Mouse (Mus musculus) ES-E14 (cell line): ENCODE data around the gene Tmem185b.

Source experiments
- CHD2 ChIP-seq: IDR thresholded peaks from 2 replicates; pipeline ENCODE4 v1.6.1; 2014; ENCODE audit warnings: mild to moderate bottlenecking, low read depth, low read length, inconsistent platforms
- HCFC1 ChIP-seq: IDR thresholded peaks from 2 replicates; pipeline ENCODE4 v1.6.1; 2012; ENCODE audit warnings: low read length, inconsistent platforms, borderline replicate concordance; ENCODE audit not compliant: insufficient read depth
- MAFK ChIP-seq: IDR thresholded peaks from 2 replicates; pipeline ENCODE4 v1.6.1; 2014; ENCODE audit warnings: mild to moderate bottlenecking, low read depth, low read length, inconsistent platforms; ENCODE audit not compliant: insufficient read depth
- ZC3H11A ChIP-seq: IDR thresholded peaks from 2 replicates; pipeline ENCODE4 v1.6.1; 2012; ENCODE audit warnings: low read depth, mild to moderate bottlenecking, inconsistent platforms, low read length, borderline replicate concordance

DNA sequence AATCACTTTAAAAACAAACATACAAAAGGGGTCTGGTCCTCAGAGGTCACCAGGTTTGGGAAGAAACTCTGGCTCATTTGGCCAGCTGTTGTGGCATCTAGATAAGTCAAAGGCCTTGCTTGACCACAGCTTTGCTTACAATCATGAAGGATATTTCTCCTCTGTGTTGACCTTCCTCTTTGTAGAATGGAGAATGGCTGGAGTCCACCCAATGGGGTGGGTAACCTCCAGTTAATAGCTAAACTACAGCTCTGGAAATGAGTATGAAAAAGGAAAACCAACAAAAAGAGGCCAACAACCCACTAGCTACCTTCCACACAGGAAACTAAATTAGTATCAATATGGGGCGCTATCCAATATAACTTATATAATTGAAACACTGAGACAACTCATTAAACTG, 25.7 kb downstream of the Tmem185b start:
- TF ChIP-seq HCFC1 (no peak), MAFK (no peak), CHD2 (no peak), ZC3H11A (no peak)
